Mouse (Mus musculus) megakaryocyte, embryonic 14.5 days (primary cell): Measurements from ENCODE around the gene Gm15319.
"Not testable (repeated sequence)": the region's sequence is repeated elsewhere in the genome, so short reads cannot be mapped to it uniquely, and the experiment has no call there.

Source experiments
- FLI1 ChIP-seq: IDR thresholded peaks from 2 replicates; pipeline ENCODE4 v1.6.1; 2012; ENCODE audit warnings: low read length, inconsistent platforms, mixed read lengths
- GATA1 ChIP-seq: IDR thresholded peaks from 3 replicates; pipeline ENCODE4 v1.6.1; 2012; ENCODE audit warnings: mixed read lengths, low read length, inconsistent platforms, borderline replicate concordance

- TF ChIP-seq GATA1, FLI1: not testable (repeated sequence)
These were observed 9.4 kb downstream of the Gm15319 start for GRCm38 (mm10) chr8:20353579-20353978.
